Mouse (Mus musculus) inflammation-experienced regulatory T-cells, adult 6 months (primary cell): ENCODE measurements around the gene Mthfd1l. TPM values are rescaled to one million over a fixed set of nuclear protein-coding genes. Genes with fewer than 3 reads are reported as not detected.
A peak's percentile ranks its signal among the peaks of the same experiment; 100 is the strongest.

Experiments used
- ATAC-seq: one replicate; pipeline ENCODE4 v1.8.0; 2017
- polyA plus RNA-seq, 3 experiments: library from polyadenylated mRNA; unstranded; fragments of 100-300 nt; shearing (Covaris generic); gene quantifications; one replicate each; pipeline ENCODE4 v1.2.1; 2017

The Mthfd1l gene
- polyA plus RNA-seq, result 10 to 100 TPM; 13.2 to 17.9 (median 15.8) TPM

- peak; percentile 75 for ATAC-seq
Observed at GRCm38 (mm10) chr10:3972981-3973588, at the start of gene Mthfd1l. TSS of gene Mthfd1l (plus strand) at chr10:3973118.

- no peak for ATAC-seq
Observed at GRCm38 (mm10) chr10:3928008-3928545, 44.8 kb upstream of the Mthfd1l start.

DNA sequence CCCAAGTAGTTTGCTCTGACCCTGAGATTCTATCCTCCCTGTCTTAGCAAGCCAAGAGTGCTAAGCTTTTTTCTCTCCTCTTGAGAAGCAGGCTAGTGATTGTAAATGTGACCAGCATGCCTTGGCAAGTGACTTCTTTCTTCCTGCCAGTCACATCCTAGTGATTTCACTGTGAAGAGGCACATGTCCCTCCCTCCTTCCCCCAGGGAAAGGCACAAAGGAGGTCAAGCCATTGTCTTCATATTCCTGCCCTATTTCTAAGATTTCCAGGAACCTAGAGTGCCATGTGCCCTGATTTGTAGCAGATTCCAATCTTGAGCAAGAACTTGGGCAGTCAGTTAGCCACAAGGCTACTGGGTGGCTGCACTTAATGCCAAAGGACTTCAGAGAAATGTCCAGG, 41.1 kb upstream of the Mthfd1l start:
- ATAC-seq, result no peak

- no peak for ATAC-seq
Observed at GRCm38 (mm10) chr10:3933311-3933940, 39.5 kb upstream of the Mthfd1l start.

- ATAC-seq, result no peak
Observed at GRCm38 (mm10) chr10:3936864-3937263, 36.1 kb upstream of the Mthfd1l start.

DNA sequence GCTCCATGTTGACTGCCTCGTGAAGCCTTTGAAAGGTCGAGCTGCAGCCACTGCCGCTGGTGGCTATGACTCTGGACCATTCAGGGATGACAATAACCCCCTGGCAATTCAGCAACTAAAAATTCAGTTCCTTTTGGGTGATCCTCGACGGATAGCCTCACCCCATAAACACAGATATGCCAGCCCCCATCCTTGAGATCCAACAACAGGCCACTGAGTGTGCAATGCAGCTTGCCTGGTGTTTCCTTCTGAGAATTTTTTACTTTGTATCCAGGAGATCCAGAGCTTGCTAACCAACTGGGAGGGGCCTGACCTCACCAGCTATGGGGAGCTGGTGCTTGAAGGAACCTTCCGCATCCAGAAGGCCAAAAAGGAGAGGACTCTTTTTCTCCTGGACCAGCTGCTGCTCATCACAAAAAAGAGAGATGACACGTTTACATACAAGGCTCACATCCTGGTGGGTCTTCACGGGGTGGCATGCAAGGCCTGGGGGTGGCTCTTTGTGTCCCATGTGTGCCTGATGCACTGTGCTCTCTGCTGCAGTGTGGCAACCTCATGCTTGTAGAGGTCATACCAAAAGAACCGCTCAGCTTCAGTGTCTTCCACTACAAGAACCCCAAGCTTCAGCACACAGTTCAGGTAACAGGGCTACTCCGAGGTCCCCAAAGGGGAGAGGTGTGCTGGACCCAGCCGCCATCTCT, 32.9 kb upstream of the Mthfd1l start:
- ATAC-seq, result no peak

DNA sequence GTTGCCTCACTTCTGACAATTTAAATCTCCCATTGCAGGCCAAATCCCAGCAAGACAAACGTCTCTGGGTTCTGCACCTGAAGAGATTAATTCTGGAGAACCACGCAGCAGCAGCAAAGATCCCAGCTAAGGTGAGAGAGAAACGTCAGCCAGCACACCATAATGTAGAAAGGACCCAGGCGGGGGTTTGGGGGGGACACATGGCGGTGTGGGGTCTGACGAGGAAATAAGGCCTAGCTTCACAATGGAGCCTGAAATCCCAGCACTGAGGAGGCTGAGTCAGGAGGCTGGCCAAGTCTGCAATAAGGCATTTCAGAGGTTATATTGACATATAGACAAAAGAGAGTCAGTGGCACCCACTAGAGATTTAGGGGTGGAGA, 32.3 kb upstream of the Mthfd1l start:
- ATAC-seq, result no peak

DNA sequence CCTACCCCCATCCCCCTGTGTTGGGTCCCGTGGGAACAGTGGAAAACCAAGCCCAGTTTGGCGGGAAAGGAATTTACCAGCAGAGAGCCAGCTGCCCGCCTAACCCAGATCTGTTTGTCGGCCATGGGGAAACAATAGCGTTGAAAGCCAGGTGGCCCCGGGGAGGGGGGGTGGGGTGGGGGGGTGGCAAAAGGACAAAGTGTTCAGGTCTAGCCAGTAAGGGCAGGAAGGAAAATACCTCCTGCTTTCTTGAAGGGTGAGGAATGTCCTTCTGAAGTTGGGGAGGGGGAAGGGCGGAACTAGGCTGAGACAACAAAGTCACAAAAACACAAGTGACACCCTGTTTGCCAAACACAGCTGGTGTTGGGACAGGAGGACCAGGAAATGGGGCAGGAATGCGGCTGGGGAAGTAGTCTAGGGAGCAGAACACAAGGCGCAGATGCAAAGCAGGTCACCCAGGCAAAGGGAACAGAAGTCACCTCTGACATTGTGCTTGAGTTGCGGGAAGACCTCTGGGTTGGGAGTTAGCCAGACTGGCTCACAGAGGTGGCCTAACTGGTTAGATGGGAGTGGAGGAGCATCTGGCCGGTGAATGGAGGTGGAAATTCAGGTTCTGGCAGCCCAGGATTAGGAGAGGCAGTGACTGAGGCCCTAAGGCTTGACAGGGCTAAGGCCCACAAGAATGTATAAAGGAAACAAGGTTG, 31.7 kb upstream of the Mthfd1l start:
- ATAC-seq, result no peak

DNA sequence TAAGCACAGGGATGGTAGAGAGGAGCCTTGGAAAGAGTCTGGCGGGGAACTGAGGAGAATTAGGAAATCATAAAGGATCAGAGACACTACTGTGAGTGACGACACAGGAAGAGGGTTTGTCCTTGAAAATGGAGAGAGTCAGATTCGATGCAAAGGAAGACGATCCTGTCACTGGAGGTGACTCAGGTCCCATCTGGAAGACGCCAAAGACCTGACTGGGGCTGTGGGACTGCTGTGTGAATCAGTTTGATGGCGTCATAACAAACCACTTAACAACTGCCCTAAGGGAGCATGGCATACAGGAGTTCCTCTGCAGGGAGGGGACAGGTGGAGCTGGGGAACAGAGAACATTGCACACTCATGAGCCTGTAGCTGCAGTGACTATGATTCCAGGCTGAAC, 30.6 kb upstream of the Mthfd1l start:
- ATAC-seq, result no peak

GRCm38 (mm10) chr10:3943492-3944395, 29.2 kb upstream of the Mthfd1l start:
- no peak for ATAC-seq

DNA sequence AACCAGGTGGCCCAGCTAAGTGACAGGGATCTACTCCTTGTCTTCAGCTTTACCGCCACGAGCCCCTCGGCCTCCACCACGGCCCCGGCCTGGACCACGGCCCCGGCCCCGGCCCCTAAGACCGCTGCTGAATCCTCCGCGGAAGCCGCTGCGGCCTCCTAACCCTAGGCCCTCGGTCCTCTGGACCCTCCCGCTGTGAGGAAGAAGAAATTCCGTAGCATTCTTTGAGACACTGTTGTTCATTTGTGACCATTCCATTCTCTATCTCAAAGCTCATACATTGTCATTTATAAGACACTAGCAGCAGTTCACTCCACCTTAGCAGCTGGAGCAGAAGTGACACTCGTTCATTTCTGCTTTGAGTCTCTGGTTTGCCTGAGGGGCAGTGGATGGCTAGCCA, 26.0 kb upstream of the Mthfd1l start:
- no peak for ATAC-seq

DNA sequence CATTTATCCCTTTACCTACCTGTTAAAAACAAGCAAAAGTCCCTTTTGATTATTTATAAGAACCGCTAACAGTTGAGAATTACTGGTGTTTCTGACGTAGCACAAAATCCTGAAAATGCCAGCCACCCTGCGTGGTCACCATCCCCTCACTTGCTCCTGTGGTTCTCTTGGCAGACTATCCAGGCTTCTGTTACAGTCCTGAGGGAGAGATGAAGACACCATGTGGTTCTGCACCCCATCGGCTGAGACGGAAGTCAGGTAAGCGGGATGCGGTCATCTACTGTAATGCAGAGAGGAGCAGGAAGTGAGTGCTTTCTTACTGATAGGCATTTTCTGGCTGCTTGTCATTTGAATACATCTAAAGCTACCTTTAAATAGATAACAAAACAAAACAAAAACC, 25.6 kb upstream of the Mthfd1l start:
- no peak for ATAC-seq

DNA sequence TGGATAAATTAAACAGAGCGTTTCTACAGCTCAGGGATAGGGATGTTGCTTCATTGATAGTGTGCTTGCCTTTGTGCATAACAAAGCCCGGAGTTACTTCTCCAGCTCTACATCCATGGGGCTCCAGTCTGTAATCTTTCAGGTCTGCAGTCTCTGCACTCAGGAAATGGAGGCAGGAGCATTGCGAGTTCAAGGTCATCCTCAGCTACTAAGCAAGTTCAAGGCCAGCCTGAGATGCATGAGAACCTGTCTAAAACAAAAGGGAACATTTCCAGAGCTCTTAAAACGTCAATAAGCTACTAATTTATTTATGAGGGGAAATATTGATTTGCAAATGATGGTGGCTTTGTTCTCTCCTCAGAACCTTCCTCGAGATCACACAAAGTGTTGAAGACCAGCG, 23.6 kb upstream of the Mthfd1l start:
- no peak for ATAC-seq

- ATAC-seq, result no peak
Observed at GRCm38 (mm10) chr10:3956471-3956870, 16.4 kb upstream of the Mthfd1l start.

- no peak for ATAC-seq
Observed at GRCm38 (mm10) chr10:3958591-3958990, 14.3 kb upstream of the Mthfd1l start.

DNA sequence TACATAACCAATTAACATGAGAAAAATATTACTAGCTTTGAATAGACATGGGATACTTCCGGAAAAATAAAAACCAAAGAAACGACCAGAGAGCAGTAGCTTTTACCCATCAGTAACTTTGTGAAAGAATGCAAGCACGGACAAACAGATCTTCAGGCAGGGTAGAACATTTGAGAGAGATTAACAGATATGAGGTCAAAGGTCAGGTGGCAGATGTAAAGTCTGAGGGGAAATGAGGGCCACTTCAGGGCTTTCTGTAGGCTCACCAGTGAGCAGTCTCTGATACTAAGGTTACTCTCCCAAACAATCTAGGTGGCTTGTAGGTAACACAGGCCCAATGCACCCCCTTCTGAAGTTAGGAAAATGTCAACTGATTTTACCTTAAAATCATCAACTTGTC, 3.9 kb upstream of the Mthfd1l start:
- ATAC-seq, result no peak

- ATAC-seq, result no peak
Observed at GRCm38 (mm10) chr10:3972237-3972636, 681 bp upstream of the Mthfd1l start.

GRCm38 (mm10) chr10:3973589-3974070, 712 bp downstream of the Mthfd1l start:
- peak; percentile 87 for ATAC-seq

GRCm38 (mm10) chr10:3974380-3974779, 1.5 kb downstream of the Mthfd1l start:
- ATAC-seq, result no peak

DNA sequence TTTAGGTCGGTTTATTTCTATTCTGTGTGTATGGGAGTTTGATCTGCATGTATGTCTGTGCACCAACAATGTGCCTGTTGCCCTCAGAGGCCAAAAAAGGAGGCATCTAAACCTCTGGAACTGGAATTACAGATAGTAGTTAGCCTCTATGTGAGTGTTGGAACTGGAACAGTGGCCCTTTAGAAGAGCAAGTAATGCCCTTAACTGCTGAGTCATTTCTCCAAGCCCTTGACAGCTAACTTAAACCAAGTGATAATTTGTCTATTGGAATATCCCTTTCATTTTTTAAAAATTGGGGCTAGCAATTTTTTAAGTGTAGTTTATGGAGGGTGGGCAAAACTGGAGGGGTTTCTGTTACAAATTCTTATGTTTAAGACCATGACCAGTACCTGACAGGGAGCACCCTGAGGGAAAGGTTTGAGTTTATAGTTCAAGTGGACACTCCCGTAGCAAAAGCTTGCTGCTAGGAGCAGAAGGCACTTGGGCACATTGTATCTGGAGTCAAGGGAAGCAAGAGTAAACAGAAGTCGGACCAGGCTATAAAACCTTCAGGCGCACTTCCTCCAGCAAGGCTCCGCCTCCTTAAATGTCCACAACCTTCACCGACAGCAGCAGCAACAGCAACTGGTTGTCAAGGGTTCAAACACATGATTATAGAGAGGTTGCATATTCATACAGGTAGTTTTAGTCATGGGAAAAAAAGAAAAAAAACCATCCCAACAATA, 3.1 kb downstream of the Mthfd1l start:
- no peak for ATAC-seq

DNA sequence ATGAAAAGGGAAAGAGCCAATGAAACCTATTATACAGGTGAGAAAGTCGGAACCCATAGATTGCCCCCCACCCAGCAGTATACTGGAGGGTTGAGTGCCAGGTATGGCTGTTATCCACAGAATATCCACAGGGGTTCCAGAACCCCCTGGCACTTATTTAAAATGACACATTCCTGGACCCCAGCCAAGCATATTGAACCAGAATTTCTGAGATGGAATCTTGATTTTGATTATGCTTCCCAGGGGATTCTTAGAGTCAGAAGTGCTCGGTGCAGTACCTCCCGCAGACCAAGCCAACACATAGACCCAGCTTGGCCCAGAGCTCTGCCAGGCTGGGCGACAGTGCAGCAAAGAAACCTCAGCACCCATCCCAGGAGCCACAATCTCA, 3.7 kb downstream of the Mthfd1l start:
- ATAC-seq, result no peak
